Mouse (Mus musculus) CD8-positive naive resting alpha-beta T cell, adult 57 days (primary cell): Measurements from ENCODE around the gene Usp3. TPM values are rescaled to one million over a fixed set of nuclear protein-coding genes. Genes with fewer than 3 reads are reported as not detected.

ENCODE experiments used
- total RNA-seq: library from RNA; stranded (reverse); gene quantifications from one replicate; pipeline ENCODE4 v1.2.4, GENCODE M21; 2023

Gene Usp3
- total RNA-seq = 164 TPM

DNA sequence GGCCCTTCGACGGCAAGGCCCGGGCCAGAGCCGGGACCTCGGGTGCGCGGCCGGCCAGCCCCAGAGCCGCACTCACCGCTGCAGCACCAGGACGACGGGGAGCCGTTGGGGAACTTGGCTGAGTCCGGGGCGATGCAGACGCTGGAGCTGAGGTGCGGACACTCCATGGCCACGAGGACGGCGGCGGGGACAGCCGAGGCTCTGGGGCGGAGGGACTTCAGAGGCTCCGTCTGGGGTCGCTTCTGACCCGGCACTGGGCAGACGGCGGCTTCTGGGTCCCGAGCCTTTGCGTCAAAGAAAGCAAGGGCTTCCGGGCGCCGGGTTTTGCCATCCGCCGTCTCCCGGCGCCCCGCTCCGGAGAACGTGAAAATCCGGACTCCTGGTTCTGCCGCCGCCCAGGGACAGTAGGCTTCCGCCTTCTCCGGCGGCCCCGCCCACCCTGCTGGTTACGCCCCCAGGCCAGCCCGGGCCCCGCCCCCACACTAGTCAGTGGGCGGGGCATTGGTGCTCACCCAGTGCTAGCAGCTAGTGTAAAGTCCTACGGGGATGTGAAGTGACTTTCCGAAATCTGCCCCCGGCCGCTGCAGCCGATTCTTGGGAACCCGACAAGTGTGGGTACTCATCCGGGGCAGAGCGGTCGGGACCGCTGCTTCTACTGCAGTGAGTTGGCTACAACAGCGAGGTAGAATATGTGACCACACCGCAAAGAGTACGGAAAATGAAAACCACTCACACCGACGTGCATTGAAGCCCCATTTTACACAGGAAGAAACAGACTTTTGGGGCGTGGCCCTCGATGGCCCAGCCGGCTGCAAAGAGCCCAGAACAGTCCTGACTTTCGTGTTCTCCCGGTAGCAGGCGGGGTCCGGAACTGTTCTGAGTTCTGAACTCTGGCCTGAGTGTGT lies at the start of gene Usp3:
Gene Usp3, minus strand, starts transcription at position 435 of the 905 bp plus-strand sequence.

DNA sequence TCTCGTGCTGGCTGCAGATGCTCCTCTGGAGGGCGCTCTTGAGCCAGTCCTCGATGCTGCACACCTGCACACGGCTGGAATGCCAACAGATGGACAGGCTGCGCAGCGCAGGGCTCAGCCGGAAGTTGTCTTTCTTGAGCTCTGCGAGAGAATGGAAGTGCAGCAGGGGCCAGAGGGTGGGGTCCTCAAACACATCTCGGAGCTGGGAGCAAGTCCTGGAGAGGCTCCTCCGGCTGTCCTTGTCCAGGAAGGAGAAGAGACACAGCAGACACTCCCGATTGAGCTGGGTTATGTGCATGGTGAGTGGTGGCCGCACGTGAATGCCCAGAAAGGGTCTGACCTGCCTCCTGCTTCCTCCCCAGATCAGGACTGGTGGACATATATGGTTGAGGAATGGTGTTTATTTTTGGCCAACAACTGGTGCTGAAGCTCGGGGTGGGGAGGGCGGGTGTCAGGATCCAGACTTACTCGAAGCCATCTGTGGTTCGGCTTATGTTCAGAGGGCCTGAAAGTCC lies 78.6 kb downstream of the Usp3 start, which contains the start of gene Fbxl22:
Gene Fbxl22, minus strand, starts transcription at position 338 of the 515 bp plus-strand sequence.

Other genes starting within 250 kb of the Usp3 start
- gene Herc1, start 242.7 kb downstream of the Usp3 start, total RNA-seq = 110 TPM
- 8.3 TPM for gene Fbxl22, start 78.5 kb downstream of the Usp3 start, total RNA-seq
- 5.8 TPM for gene Car12, start 120.5 kb upstream of the Usp3 start, total RNA-seq
- 0.21 TPM for gene Aph1b, start 202.3 kb upstream of the Usp3 start, total RNA-seq
- gene Gm10647, start 203.9 kb upstream of the Usp3 start, total RNA-seq = 0.24 TPM
- gene Aph1c, start 241.6 kb upstream of the Usp3 start, total RNA-seq = 0.80 TPM